Mouse (Mus musculus) left cerebral cortex, postnatal 36 days (tissue): Measurements from ENCODE around the gene Rnf183. TPM values are rescaled to one million over a fixed set of nuclear protein-coding genes. Genes with fewer than 3 reads are reported as not detected.
A peak's percentile ranks its signal among the peaks of the same experiment; 100 is the strongest.

Experiments used
- DNase-seq, 2 experiments: peaks; one replicate each; pipeline ENCODE4 v3.0.0; 2021 to 2022; ENCODE audit warnings: low spot score in 2 of 2, mixed read lengths in 1 of 2
- intact Hi-C: fragments of 180-260 bp; cut with DNase I; formaldehyde crosslinking; loops from one replicate; pipeline ENCODE4 v1.15.1; 2025
- total RNA-seq, 2 experiments: library from RNA; stranded (reverse); gene quantifications; 2 replicates each; pipeline ENCODE4 v1.2.3; 2021

The Rnf183 gene
- total RNA-seq, 2 experiments from 2014 or later, result not detected

DNA sequence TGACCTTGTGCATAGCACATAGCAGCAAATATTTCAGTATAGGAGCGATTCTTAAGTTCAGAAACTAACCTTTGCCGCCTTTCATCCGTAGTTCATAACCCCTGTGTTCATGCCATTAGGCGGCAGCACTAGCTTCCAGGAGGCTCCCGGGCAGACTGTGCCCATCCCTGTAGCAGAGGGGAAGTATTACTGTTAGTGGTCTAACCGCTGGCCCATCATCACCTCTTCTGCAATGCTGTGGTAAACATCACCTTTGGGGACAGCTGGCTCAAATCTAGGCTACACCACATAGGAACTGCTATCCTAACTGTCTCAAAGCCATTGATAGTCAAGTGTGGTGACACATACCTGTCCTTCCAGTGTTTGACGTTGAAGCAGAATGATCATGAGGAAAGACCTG lies 43.2 kb downstream of the Rnf183 start:
- intact Hi-C loops, result no loop called here
- no peak for DNase-seq

- intact Hi-C loops, result no loop called here
- no peak for DNase-seq
Measured at GRCm38 (mm10) chr4:62389592-62390512, 45.2 kb downstream of the Rnf183 start.

- intact Hi-C loops, result no loop called here
- DNase-seq, result peak in 1 of 2 experiments; percentile 15
Measured at GRCm38 (mm10) chr4:62385439-62385838, 49.6 kb downstream of the Rnf183 start.

GRCm38 (mm10) chr4:62384159-62384558 lies 50.9 kb downstream of the Rnf183 start:
- DNase-seq, result no peak
- intact Hi-C loops, result no loop called here

- DNase-seq, result no peak
- intact Hi-C loops, result no loop called here
Measured at GRCm38 (mm10) chr4:62383752-62384151, 51.3 kb downstream of the Rnf183 start.

- DNase-seq, result no peak
- intact Hi-C loops, result no loop called here
Measured at GRCm38 (mm10) chr4:62383207-62383606, 51.8 kb downstream of the Rnf183 start.

- intact Hi-C loops, result no loop called here
- no peak for DNase-seq
Measured at GRCm38 (mm10) chr4:62379724-62380381, 55.2 kb downstream of the Rnf183 start.

Other genes with a start within 250 kb of the Rnf183 start
- gene Zfp37, start 204.2 kb downstream of the Rnf183 start, total RNA-seq, result 10 to 100 TPM; 22.0 to 22.2 TPM
- gene Slc31a2, start 172.7 kb downstream of the Rnf183 start, total RNA-seq, result 1 to 10 TPM; 6.7 to 8.7 TPM
- 10 to 100 TPM; 34.5 to 38.9 TPM for gene Fkbp15, start 74.7 kb downstream of the Rnf183 start, total RNA-seq
- 10 to 100 TPM; 14.2 to 15.2 TPM for gene Slc31a1, start 74.5 kb downstream of the Rnf183 start, total RNA-seq
- gene Cdc26, start 26.6 kb downstream of the Rnf183 start, total RNA-seq, result 10 to 100 TPM; 44.0 to 44.1 TPM
- gene Prpf4, start 26.5 kb downstream of the Rnf183 start, total RNA-seq, result 10 to 100 TPM; 12.1 to 12.4 TPM
- gene Wdr31, start 35.6 kb upstream of the Rnf183 start, total RNA-seq, result 1 to 10 TPM; 7.8 to 8.9 TPM
- gene Bspry, start 44.8 kb upstream of the Rnf183 start, total RNA-seq, result under 1 TPM; 0.27 to 0.54 TPM
- 10 to 100 TPM in 1 of 2 experiments, 1 to 10 TPM in 1; 9.8 to 10.4 TPM for gene Hdhd3, start 68.2 kb upstream of the Rnf183 start, total RNA-seq
- gene Alad, start 84.7 kb upstream of the Rnf183 start, total RNA-seq, result 10 to 100 TPM; 28.0 to 28.4 TPM
- 10 to 100 TPM; 22.5 to 23.1 TPM for gene Pole3, start 89.8 kb upstream of the Rnf183 start, total RNA-seq
- gene 4933430I17Rik, start 90.1 kb upstream of the Rnf183 start, total RNA-seq, result under 1 TPM; 0.29 to 0.47 TPM
- 10 to 100 TPM; 28.2 to 32.3 TPM for gene Rgs3, start 124.6 kb upstream of the Rnf183 start, total RNA-seq